Mouse (Mus musculus) lung, adult 2 months (tissue): Measurements from ENCODE around the gene Casp12. TPM values are rescaled to one million over a fixed set of nuclear protein-coding genes. Genes with fewer than 3 reads are reported as not detected.
"Not testable (repeated sequence)": the region's sequence is repeated elsewhere in the genome, so short reads cannot be mapped to it uniquely, and the experiment has no call there.

Experiments
- DNase-seq: peaks from one replicate; pipeline ENCODE4 v3.0.0; 2022
- H3K4me1 ChIP-seq: fragments of 200-500 bp; 2 replicates; pipeline ENCODE4 v1.6.1; 2011; ENCODE audit warnings: low read length; ENCODE audit not compliant: control insufficient read depth, insufficient read depth
- H3K4me3 ChIP-seq: fragments of 200-500 bp; replicated peaks from 2 replicates; pipeline ENCODE3; 2011; ENCODE audit warnings: low read depth, mild to moderate bottlenecking, control low read depth, low read length; ENCODE audit errors: extremely low read depth
- CTCF ChIP-seq: fragments of 200-500 bp; IDR thresholded peaks from 2 replicates; pipeline ENCODE4 v1.5.1; 2011; ENCODE audit warnings: mild to moderate bottlenecking, low read length, control low read depth; ENCODE audit not compliant: insufficient read depth
- POLR2A ChIP-seq: fragments of 200-500 bp; IDR thresholded peaks from 2 replicates; pipeline ENCODE4 v1.6.1; 2011; ENCODE audit warnings: low read depth, mild to moderate bottlenecking, control low read depth, low read length, borderline replicate concordance; ENCODE audit errors: extremely low read depth
- WGBS: fragments of 180-500 bp; shearing (Covaris S2); methylation state at CpG from one replicate; pipeline ENCODE4 v1.1.7; 2018; 5-methylcytosine and 5-hydroxymethylcytosine counted together
- polyA plus RNA-seq: library from polyadenylated mRNA; depleted of rRNA; stranded (reverse); fragments of >200 nt; gene quantifications from 2 replicates; pipeline ENCODE4 v1.2.3, GENCODE M21; 2012; rRNA removed

The Casp12 gene
- polyA plus RNA-seq, 1 experiment: 2.9 TPM

GRCm38 (mm10) chr9:5343092-5343491 is 2.1 kb upstream of the Casp12 start:
- no peak for DNase-seq
- H3K4me3 ChIP-seq: no peak overlapping the region
- no peak for TF ChIP-seq POLR2A
- no peak for TF ChIP-seq CTCF
- H3K4me1 ChIP-seq: peaks cover 2% of the 10 kb centered on the region; the same call in 1 of the 2 replicates
- WGBS: 50% methylated on average over 1 of the region's 1 CpGs

- no peak overlapping the region for H3K4me3 ChIP-seq
- 78% methylated on average over 4 of the region's 4 CpGs for WGBS
Observed at GRCm38 (mm10) chr9:5344090-5344489, 1.1 kb upstream of the Casp12 start.

DNA sequence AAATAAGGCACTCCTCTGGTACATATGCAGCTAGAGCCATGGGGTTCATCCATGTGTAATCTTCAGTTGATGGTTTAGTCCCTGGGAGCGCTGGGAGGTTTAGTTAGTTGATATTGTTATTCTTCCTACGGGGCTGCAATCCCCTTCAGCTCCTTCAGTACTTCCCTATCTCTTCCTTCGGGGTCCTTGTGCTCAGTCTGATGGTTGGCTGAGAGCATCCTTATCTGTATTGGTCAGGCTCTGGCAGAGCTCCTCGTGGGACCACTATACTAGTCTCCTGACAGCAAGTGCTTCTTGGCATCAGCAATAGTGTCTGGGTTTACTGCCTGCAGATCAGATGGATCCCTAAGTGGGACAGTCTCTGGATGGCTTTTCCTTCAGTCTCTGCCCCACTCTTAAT is 2.2 kb downstream of the Casp12 start:
- 71% methylated on average over 4 of the region's 4 CpGs for WGBS
- TF ChIP-seq CTCF (no peak), POLR2A (no peak)
- no peak for DNase-seq
- Histone ChIP-seq H3K4me1 (peaks cover 2% of the 10 kb centered on the region; the same call in 1 of the 2 replicates), H3K4me3 (no peak overlapping the region)

More at GRCm38 (mm10) chr9:5344090-5344489, 1.1 kb upstream of the Casp12 start:
- no peak for TF ChIP-seq POLR2A
- no peak for TF ChIP-seq CTCF
- no peak for DNase-seq
- H3K4me1 ChIP-seq: peaks cover 2% of the 10 kb centered on the region; the same call in 1 of the 2 replicates

DNA sequence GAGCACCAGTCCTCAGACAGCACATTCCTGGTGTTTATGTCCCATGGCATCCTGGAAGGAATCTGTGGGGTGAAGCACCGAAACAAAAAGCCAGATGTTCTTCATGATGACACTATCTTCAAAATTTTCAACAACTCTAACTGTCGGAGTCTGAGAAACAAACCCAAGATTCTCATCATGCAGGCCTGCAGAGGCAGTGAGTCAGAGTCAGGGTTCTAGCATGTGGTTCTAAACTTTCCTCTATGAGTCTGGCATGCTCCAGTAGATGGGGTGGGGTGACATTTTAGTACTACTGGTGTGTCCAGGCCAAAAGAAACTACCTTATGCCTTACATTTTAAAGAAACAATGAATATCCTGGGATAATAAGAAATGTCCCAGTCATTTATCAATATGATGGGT is 8.4 kb downstream of the Casp12 start:
- Histone ChIP-seq H3K4me1 (no peaks in the 10 kb centered on the region), H3K4me3 (no peak overlapping the region)
- 74% methylated on average over 2 of the region's 2 CpGs for WGBS
- TF ChIP-seq CTCF (no peak), POLR2A (no peak)
- DNase-seq: no peak

GRCm38 (mm10) chr9:5356801-5357200 is 11.6 kb downstream of the Casp12 start:
- no peak for DNase-seq
- TF ChIP-seq CTCF: no peak
- no peak for TF ChIP-seq POLR2A
- no peak overlapping the region for H3K4me3 ChIP-seq
- H3K4me1 ChIP-seq: no peaks in the 10 kb centered on the region

- Histone ChIP-seq H3K4me3 (no peak overlapping the region), H3K4me1 (no peaks in the 10 kb centered on the region)
- no peak for DNase-seq
- TF ChIP-seq CTCF: no peak
- TF ChIP-seq POLR2A: no peak
Observed at GRCm38 (mm10) chr9:5393561-5393960, 48.3 kb downstream of the Casp12 start.

- 68% methylated on average over 5 of the region's 5 CpGs for WGBS
- DNase-seq, H3K4me3 ChIP-seq, H3K4me1 ChIP-seq: not testable (repeated sequence)
Observed at GRCm38 (mm10) chr9:5395861-5396260, 50.6 kb downstream of the Casp12 start.

- no peak for DNase-seq
- 90% methylated on average over 1 of the region's 1 CpGs for WGBS
- Histone ChIP-seq H3K4me1 (no peaks in the 10 kb centered on the region), H3K4me3 (no peak overlapping the region)
- TF ChIP-seq POLR2A: no peak
- no peak for TF ChIP-seq CTCF
Observed at GRCm38 (mm10) chr9:5410988-5411568, 65.8 kb downstream of the Casp12 start.

GRCm38 (mm10) chr9:5412446-5413111 is 67.3 kb downstream of the Casp12 start:
- Histone ChIP-seq H3K4me3 (no peak overlapping the region), H3K4me1 (no peaks in the 10 kb centered on the region)
- no peak for DNase-seq
- WGBS: 52% methylated on average over 4 of the region's 4 CpGs
- TF ChIP-seq CTCF: no peak
- TF ChIP-seq POLR2A: no peak

DNA sequence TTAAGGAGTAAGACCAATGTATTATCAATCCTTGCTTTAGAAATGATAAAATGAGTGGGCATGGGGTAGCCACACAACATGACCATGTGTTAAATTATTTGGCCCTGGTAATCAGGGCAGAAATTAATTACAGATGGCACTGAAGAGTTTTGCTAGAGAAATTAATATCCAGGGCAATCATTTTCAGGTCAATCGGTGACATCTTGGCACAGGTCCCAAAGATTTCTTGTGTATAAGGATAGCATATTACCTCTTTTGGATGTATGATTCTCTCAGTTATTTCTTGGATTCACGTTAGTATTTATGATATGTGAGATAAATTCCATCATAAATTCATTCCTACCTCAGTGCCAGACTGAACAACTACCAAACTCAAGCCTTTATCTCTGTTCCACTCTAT is 72.6 kb downstream of the Casp12 start:
- Histone ChIP-seq H3K4me3 (no peak overlapping the region), H3K4me1 (no peaks in the 10 kb centered on the region)
- no peak for DNase-seq
- 62% methylated on average over 2 of the region's 2 CpGs for WGBS
- TF ChIP-seq POLR2A (no peak), CTCF (no peak)

Other genes with a start within 250 kb of the Casp12 start
- gene Casp1, start 46.9 kb upstream of the Casp12 start, polyA plus RNA-seq: 0.45 and 1.2 TPM in 2 replicates
- gene Casp4, start 36.6 kb upstream of the Casp12 start, polyA plus RNA-seq: 4.2 and 4.5 TPM in 2 replicates